Mouse (Mus musculus) lung, adult 2 months (tissue): ENCODE measurements at regions not wholly inside any gene's neighbourhood (a gene's known extent, or its start where the extent isn't known, plus 50 kb on each side); places are given as distances from the start of the nearest gene placed in this dataset.

ENCODE experiments used
- DNase-seq: peaks from one replicate; pipeline ENCODE4 v3.0.0; 2022
- H3K4me1 ChIP-seq: fragments of 200-500 bp; 2 replicates; pipeline ENCODE4 v1.6.1; 2011; ENCODE audit warnings: low read length; ENCODE audit not compliant: control insufficient read depth, insufficient read depth
- H3K4me3 ChIP-seq: fragments of 200-500 bp; replicated peaks from 2 replicates; pipeline ENCODE3; 2011; ENCODE audit warnings: low read depth, mild to moderate bottlenecking, control low read depth, low read length; ENCODE audit errors: extremely low read depth
- CTCF ChIP-seq: fragments of 200-500 bp; IDR thresholded peaks from 2 replicates; pipeline ENCODE4 v1.5.1; 2011; ENCODE audit warnings: mild to moderate bottlenecking, low read length, control low read depth; ENCODE audit not compliant: insufficient read depth
- POLR2A ChIP-seq: fragments of 200-500 bp; IDR thresholded peaks from 2 replicates; pipeline ENCODE4 v1.6.1; 2011; ENCODE audit warnings: low read depth, mild to moderate bottlenecking, control low read depth, low read length, borderline replicate concordance; ENCODE audit errors: extremely low read depth
- WGBS: fragments of 180-500 bp; shearing (Covaris S2); methylation state at CpG from one replicate; pipeline ENCODE4 v1.1.7; 2018; 5-methylcytosine and 5-hydroxymethylcytosine counted together

- no peaks in the 10 kb centered on the region; the same call in 1 of the 2 replicates for H3K4me1 ChIP-seq
- TF ChIP-seq CTCF (no peak), POLR2A (no peak)
- no peak overlapping the region for H3K4me3 ChIP-seq
- DNase-seq = no peak
- 86% methylated on average over 3 of the region's 3 CpGs for WGBS
These were observed 66.9 kb upstream of the Zfp703 start for GRCm38 (mm10) chr8:26910186-26910585.

- Histone ChIP-seq H3K4me1 (no peaks in the 10 kb centered on the region; the same call in 1 of the 2 replicates), H3K4me3 (no peak overlapping the region)
- 54% methylated on average over 18 of the region's 18 CpGs for WGBS
- TF ChIP-seq CTCF (no peak), POLR2A (no peak)
- DNase-seq = no peak
These were observed 63.3 kb upstream of the Zfp703 start for GRCm38 (mm10) chr8:26913562-26914529.

DNA sequence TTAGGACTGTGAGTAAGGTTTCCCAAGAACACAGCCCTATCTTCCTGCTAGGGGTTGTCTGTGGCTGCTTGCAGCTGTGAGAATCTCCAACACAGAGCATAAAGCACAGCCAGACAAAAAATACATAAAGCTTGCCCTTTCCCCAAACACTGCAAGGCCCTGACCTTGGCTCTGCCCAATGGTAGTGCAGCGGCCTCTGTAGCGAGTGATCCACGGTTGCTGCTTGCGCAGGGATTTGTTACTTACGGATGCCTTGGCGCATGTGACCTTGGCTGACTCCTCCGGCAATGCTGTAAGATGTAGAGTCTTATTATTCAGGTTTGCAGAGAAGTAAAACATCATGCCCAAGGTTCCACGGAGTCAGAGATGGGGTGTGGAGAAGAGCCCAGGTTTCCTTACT is 61.4 kb upstream of the Zfp703 start:
- WGBS = 95% methylated on average over 8 of the region's 8 CpGs

DNA sequence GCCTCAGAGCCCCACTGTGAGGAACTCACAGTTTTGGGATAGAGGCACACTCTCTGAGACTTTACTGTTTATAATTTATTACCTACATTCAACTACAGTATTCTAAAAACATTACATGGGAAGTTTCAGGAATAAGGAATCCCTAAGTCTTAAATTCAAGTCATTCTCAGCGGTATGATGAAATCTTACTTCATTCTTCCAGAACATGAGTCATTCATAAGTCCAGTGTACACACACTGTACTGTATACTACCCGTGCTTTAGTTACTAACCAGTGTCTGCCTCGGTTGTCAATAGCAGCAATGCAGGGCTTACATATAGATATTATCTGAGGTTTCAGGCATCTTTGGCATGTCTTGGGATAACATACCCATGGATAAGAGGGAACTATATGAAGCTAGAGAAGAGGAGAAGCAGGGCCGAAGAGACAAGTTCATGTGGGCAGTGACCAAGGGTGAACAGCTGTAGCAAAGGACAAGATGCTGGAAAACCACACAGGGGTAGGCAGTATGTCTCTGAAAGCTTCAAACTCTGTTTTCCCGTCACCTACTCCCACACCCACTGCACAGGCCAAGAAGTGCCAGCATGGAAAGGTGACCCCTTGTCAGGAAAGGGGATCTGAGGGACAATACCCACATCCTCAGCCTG is 55.5 kb upstream of the Zfp703 start:
- 75% methylated on average over 5 of the region's 5 CpGs for WGBS
- DNase-seq = no peak
- Histone ChIP-seq H3K4me1 (no peaks in the 10 kb centered on the region), H3K4me3 (no peak overlapping the region)
- no peak for TF ChIP-seq POLR2A
- TF ChIP-seq CTCF = no peak

More for the DNA sequence above, 61.4 kb upstream of the Zfp703 start:
- Histone ChIP-seq H3K4me3 (no peak overlapping the region), H3K4me1 (no peaks in the 10 kb centered on the region; the same call in 1 of the 2 replicates)
- no peak for DNase-seq
- TF ChIP-seq POLR2A (no peak), CTCF (no peak)

DNA sequence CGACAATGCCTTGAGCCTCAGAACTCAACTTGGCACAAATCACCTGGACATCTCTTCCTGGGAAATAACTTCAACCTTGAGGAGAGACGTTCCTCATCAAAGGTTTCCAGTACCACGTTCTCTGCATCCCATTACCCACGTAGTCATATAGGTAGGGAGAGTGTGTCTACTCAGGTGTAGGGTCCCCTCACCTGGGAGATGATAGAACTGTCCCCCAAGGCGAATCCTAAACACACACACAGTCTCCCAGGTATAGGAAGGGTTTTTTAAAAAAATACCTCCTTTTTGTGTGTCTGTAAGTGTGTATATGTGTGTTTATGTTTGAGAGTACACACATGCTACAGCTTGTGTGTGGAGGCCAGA is 55.0 kb upstream of the Zfp703 start:
- 89% methylated on average over 5 of the region's 5 CpGs for WGBS
- Histone ChIP-seq H3K4me3 (no peak overlapping the region), H3K4me1 (no peaks in the 10 kb centered on the region)
- no peak for DNase-seq
- TF ChIP-seq POLR2A (no peak), CTCF (no peak)

GRCm38 (mm10) chr8:26923166-26923565 is 54.0 kb upstream of the Zfp703 start:
- TF ChIP-seq POLR2A (no peak), CTCF (no peak)
- 45% methylated on average over 8 of the region's 8 CpGs for WGBS
- Histone ChIP-seq H3K4me3 (no peak overlapping the region), H3K4me1 (no peaks in the 10 kb centered on the region)
- DNase-seq = no peak
